Mouse (Mus musculus) small intestine, adult 2 months (tissue): Measurements from ENCODE around the gene Cxcl17.

Experiments used
- CTCF ChIP-seq: fragments of 200-500 bp; IDR thresholded peaks from 2 replicates; pipeline ENCODE4 v1.5.1; 2012; ENCODE audit warnings: low read depth, mild to moderate bottlenecking, control low read depth, inconsistent platforms, low read length, moderate library complexity, mixed read lengths; ENCODE audit not compliant: insufficient replicate concordance, insufficient read length; ENCODE audit errors: extremely low read depth
- POLR2A ChIP-seq: fragments of 200-500 bp; IDR thresholded peaks from 2 replicates; pipeline ENCODE4 v1.6.1; 2012; ENCODE audit warnings: low read depth, mild to moderate bottlenecking, control low read depth, inconsistent platforms, low read length, moderate library complexity

DNA sequence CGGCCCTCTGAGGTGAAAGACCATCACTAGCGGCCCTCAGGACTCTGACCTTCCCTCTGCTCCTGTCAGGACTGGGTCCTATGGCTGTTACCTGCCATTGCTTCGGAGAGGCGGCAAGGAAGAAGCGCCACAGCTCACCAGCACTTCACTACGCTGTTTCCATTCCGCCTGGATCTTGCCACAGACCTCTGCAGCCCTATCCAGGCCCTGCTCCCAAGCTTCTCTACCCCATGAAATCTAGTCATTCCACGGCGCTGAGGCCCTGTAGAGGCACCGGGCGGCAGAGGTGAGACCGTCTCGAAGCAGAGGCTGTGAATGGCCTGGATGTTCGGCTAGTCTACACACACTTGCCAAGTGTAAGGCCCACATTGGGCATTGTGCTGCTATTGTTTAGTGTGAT lies 16.1 kb downstream of the Cxcl17 start:
- TF ChIP-seq POLR2A (no peak), CTCF (no peak)
